Mouse (Mus musculus) heart, postnatal 14 days (tissue): Measurements from ENCODE around the gene Tom1. TPM values are rescaled to one million over a fixed set of nuclear protein-coding genes. Genes with fewer than 3 reads are reported as not detected.

Experiments
- DNase-seq, 2 experiments: peaks; one replicate each; pipeline ENCODE4 v3.0.0; 2021 to 2022
- intact Hi-C: fragments of 180-260 bp; cut with DNase I; formaldehyde crosslinking; loops from one replicate; pipeline ENCODE4 v1.15.1; 2025
- long read RNA-seq, 2 experiments: library from polyadenylated mRNA; stranded (forward); transcript quantifications; one replicate each; pipeline ENCODE4 v2.0.0; 2021
- total RNA-seq, 2 experiments: library from RNA; stranded (reverse); gene quantifications; 2 replicates each; pipeline ENCODE4 v1.2.3; 2021

Gene Tom1
- 10 to 100 TPM; 56.5 to 56.6 TPM for total RNA-seq
- long read RNA-seq, experiment 1, transcript Tom1-202 (15 exons, 2,267 nt): major isoform, 73 of 105 reads
- long read RNA-seq, experiment 1, partial matches to known transcripts: 10 of 105 reads
- long read RNA-seq, experiment 1, other reads (novel, unspliced or antisense): 22 of 105 reads
- long read RNA-seq, experiment 2, transcript Tom1-202 (15 exons, 2,267 nt): major isoform, 77 of 96 reads
- long read RNA-seq, experiment 2, partial matches to known transcripts: 3 of 96 reads
- long read RNA-seq, experiment 2, other reads (novel, unspliced or antisense): 16 of 96 reads

GRCm38 (mm10) chr8:75033511-75034243, at the start of gene Tom1:
Gene Tom1, plus strand, starts transcription at chr8:75033705.
- intact Hi-C loops: loop anchor here (5.0 kb wide), 1 partner anchor 41 kb away; the partner anchor contains the start of gene Hmgxb4
- DNase-seq: peak; percentile 98 to 99

GRCm38 (mm10) chr8:74987436-74987835, 46.1 kb upstream of the Tom1 start:
- DNase-seq: no peak
- intact Hi-C loops: no loop called here

GRCm38 (mm10) chr8:74990021-74990420, 43.5 kb upstream of the Tom1 start:
- intact Hi-C loops: loop anchor here (5.0 kb wide), 1 partner anchor 42 kb away; the partner anchor contains the start of gene Tom1
- DNase-seq: no peak

- no peak for DNase-seq
- intact Hi-C loops: loop anchor here (5.0 kb wide), 1 partner anchor 39 kb away; the partner anchor contains the start of gene Tom1
These were observed 40.4 kb upstream of the Tom1 start, which contains the start of gene Hmgxb4 for GRCm38 (mm10) chr8:74993081-74993474. Gene Hmgxb4, plus strand, starts transcription at chr8:74993356.

GRCm38 (mm10) chr8:74993475-74994451, 39.7 kb upstream of the Tom1 start:
- intact Hi-C loops: loop anchor here (5.0 kb wide), 1 partner anchor 39 kb away; the partner anchor contains the start of gene Tom1
- peak; percentile 86 to 87 for DNase-seq

GRCm38 (mm10) chr8:74994540-74994939, 39.0 kb upstream of the Tom1 start:
- intact Hi-C loops: loop anchor here (5.0 kb wide), 1 partner anchor 38 kb away; the partner anchor contains the start of gene Tom1
- DNase-seq: no peak

- DNase-seq: no peak
- intact Hi-C loops: no loop called here
These were observed 33.1 kb upstream of the Tom1 start for GRCm38 (mm10) chr8:75000431-75000830.

GRCm38 (mm10) chr8:75008826-75009225, 24.7 kb upstream of the Tom1 start:
- DNase-seq: no peak
- intact Hi-C loops: no loop called here

GRCm38 (mm10) chr8:75013557-75013956, 19.9 kb upstream of the Tom1 start:
- DNase-seq: no peak
- intact Hi-C loops: no loop called here

- DNase-seq: no peak
- intact Hi-C loops: no loop called here
These were observed 19.5 kb upstream of the Tom1 start for GRCm38 (mm10) chr8:75013964-75014363.

- intact Hi-C loops: no loop called here
- DNase-seq: no peak
These were observed 17.5 kb upstream of the Tom1 start for GRCm38 (mm10) chr8:75015981-75016380.

- intact Hi-C loops: no loop called here
- DNase-seq: no peak
These were observed 17.1 kb upstream of the Tom1 start for GRCm38 (mm10) chr8:75016422-75016821.

- intact Hi-C loops: no loop called here
- no peak for DNase-seq
These were observed 15.1 kb upstream of the Tom1 start for GRCm38 (mm10) chr8:75018274-75018972.

GRCm38 (mm10) chr8:75023660-75024316, 9.7 kb upstream of the Tom1 start:
- no peak for DNase-seq
- intact Hi-C loops: no loop called here

GRCm38 (mm10) chr8:75025809-75026208, 7.7 kb upstream of the Tom1 start:
- intact Hi-C loops: no loop called here
- no peak for DNase-seq

- DNase-seq: no peak
These were observed 3.0 kb upstream of the Tom1 start for GRCm38 (mm10) chr8:75030453-75031024.

GRCm38 (mm10) chr8:75032961-75033360, 544 bp upstream of the Tom1 start:
- intact Hi-C loops: loop anchor here (5.0 kb wide), 1 partner anchor 41 kb away; the partner anchor contains the start of gene Hmgxb4
- no peak for DNase-seq

More at GRCm38 (mm10) chr8:75030453-75031024, 3.0 kb upstream of the Tom1 start:
- intact Hi-C loops: loop anchor here (5.0 kb wide), 1 partner anchor 38 kb away; the partner anchor contains the start of gene Hmgxb4

GRCm38 (mm10) chr8:75034285-75034684, 780 bp downstream of the Tom1 start:
- intact Hi-C loops: loop anchor here (5.0 kb wide), 1 partner anchor 42 kb away; the partner anchor contains the start of gene Hmgxb4

More at GRCm38 (mm10) chr8:75034285-75034684, 780 bp downstream of the Tom1 start:
- DNase-seq: no peak
